Mouse (Mus musculus) kidney, adult 2 months (tissue): ENCODE measurements at regions not wholly inside any gene's neighbourhood (a gene's known extent, or its start where the extent isn't known, plus 50 kb on each side); places are given as distances from the start of the nearest gene placed in this dataset.
A peak's percentile ranks its signal among the peaks of the same experiment; 100 is the strongest.

ENCODE experiments used
- DNase-seq: peaks from one replicate; pipeline ENCODE4 v3.0.0; 2021
- H3K27ac ChIP-seq: fragments of 200-500 bp; 2 replicates; pipeline ENCODE4 v1.5.1; 2012; ENCODE audit warnings: low read depth, low read length, control low read depth, inconsistent platforms; ENCODE audit not compliant: insufficient read depth
- H3K27me3 ChIP-seq: fragments of 200-500 bp; replicated peaks from 2 replicates; pipeline ENCODE4 v1.6.1; 2012; ENCODE audit warnings: mild to moderate bottlenecking, moderate library complexity, low read length, inconsistent platforms; ENCODE audit not compliant: control insufficient read depth, insufficient read depth
- H3K36me3 ChIP-seq: fragments of 200-500 bp; 2 replicates; pipeline ENCODE4 v1.6.1; 2012; ENCODE audit warnings: mild to moderate bottlenecking, moderate library complexity, low read length, inconsistent platforms; ENCODE audit not compliant: control insufficient read depth, insufficient read depth
- H3K4me1 ChIP-seq: fragments of 200-500 bp; 2 replicates; pipeline ENCODE4 v1.6.1; 2011; ENCODE audit warnings: low read length; ENCODE audit not compliant: control insufficient read depth, insufficient read depth
- H3K4me3 ChIP-seq: fragments of 200-500 bp; 2 replicates; pipeline ENCODE4 v1.5.1; 2011; ENCODE audit warnings: mild to moderate bottlenecking, low read depth, low read length, control low read depth; ENCODE audit not compliant: insufficient read depth
- CTCF ChIP-seq: fragments of 200-500 bp; conservative IDR thresholded peaks from 2 replicates; pipeline ENCODE4 v1.5.1; 2011; ENCODE audit warnings: low read depth, mild to moderate bottlenecking, control low read depth, low read length, moderate library complexity, mixed read lengths; ENCODE audit not compliant: insufficient read depth, insufficient read length
- POLR2A ChIP-seq: fragments of 200-500 bp; IDR thresholded peaks from one replicate; pipeline ENCODE4 v1.6.1; 2011; ENCODE audit warnings: low read depth, low read length, control low read depth
- WGBS: fragments of 180-500 bp; shearing (Covaris S2); methylation state at CpG from one replicate; pipeline ENCODE4 v1.1.7; 2018; 5-methylcytosine and 5-hydroxymethylcytosine counted together

- Histone ChIP-seq H3K4me3 (no peak overlapping the region), H3K27ac (peak overlapping the region; percentile 45; the same call in 1 of the 2 replicates), H3K27me3 (no peaks in the 10 kb centered on the region), H3K4me1 (no peaks in the 10 kb centered on the region), H3K36me3 (no peaks in the 10 kb centered on the region)
- 80% methylated on average over 4 of the region's 4 CpGs for WGBS
- peak; percentile 42 for DNase-seq
- no peak for TF ChIP-seq CTCF
- no peak for TF ChIP-seq POLR2A
These were observed 239.3 kb upstream of the Btg1 start for GRCm38 (mm10) chr10:96377549-96377948.

DNA sequence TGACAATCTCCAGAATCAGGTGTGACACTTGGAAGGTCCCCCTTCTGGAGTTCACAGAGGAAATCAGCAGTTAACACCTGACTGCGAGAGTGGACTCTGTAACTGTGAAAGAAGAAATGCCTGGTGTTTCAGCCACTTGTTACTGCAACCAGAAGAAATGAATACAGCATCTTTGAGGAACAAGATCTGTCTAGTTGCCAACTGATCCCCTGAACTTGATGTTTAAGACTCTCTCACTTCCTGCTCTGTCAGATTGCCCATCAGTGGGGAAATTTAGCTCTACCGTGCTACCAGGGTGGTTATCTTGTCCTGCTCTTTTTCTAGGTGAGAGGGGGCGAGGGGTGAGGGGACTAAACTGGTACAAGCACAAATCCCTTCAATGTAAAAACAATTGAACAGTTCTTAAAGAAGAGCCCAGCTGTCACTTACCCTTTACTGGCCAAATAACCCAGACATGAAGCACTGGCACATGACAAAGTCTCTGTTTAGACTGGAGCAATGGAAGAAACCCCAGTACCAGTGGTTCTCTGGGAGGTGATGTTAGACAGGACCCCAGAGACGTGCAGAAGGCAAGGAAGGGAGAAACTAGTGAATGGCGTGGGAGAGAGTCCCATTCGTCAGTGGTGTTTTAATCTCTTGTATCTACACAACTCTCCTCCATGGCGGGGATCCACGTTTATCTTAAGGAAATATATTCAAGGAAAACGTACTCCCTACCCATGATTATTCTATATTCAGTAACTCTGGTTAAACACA is 237.6 kb upstream of the Btg1 start:
- TF ChIP-seq CTCF (no peak), POLR2A (no peak)
- no peak overlapping the region for H3K4me3 ChIP-seq
- H3K4me1 ChIP-seq: no peaks in the 10 kb centered on the region
- H3K27me3 ChIP-seq: no peaks in the 10 kb centered on the region
- no peak for DNase-seq
- H3K36me3 ChIP-seq: no peaks in the 10 kb centered on the region
- 76% methylated on average over 9 of the region's 9 CpGs for WGBS
- no peak overlapping the region for H3K27ac ChIP-seq

DNA sequence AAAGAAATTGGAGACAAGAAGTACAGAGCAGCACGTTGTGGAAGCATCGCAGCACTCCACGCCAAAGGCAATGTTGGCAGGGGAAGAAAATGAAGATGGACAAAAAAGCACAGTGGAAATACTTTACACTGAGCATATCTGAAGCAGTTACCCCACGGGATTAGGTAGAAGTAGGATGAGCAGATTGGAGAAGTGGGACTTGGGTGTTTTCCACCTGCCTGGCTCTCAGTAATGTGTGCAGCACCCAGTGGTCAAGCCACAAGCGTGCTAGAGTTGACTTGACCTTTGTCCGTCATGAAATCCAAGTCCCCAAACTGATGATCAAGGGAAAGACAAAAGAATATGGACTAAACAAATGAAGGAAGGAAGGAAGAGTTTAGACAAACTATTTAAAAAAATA is 235.1 kb upstream of the Btg1 start:
- TF ChIP-seq CTCF: no peak
- no peak for TF ChIP-seq POLR2A
- H3K27me3 ChIP-seq: no peaks in the 10 kb centered on the region
- no peak for DNase-seq
- H3K4me1 ChIP-seq: no peaks in the 10 kb centered on the region
- WGBS: 85% methylated on average over 6 of the region's 6 CpGs
- no peak overlapping the region for H3K4me3 ChIP-seq
- H3K36me3 ChIP-seq: no peaks in the 10 kb centered on the region
- H3K27ac ChIP-seq: no peak overlapping the region

DNA sequence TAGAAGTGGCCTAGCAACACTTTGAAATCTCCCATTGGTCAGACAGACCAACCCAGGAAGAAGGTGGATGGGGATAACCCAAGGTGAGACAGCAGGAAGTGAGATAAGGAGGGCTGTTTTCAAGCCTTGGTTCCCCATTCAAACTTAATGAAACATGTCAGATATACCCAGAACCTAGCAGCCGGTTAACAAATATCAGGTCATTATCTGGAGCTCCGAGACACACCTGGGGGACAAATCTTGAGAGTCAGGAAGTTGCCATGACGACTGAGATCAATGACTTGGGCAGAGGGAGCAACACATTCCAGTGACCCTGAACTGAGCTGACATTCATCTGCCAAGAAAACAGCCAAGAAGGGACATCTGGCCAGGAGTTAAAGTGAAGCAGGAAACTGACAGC is 225.1 kb upstream of the Btg1 start:
- no peaks in the 10 kb centered on the region for H3K4me1 ChIP-seq
- H3K27ac ChIP-seq: no peak overlapping the region
- no peaks in the 10 kb centered on the region for H3K36me3 ChIP-seq
- no peaks in the 10 kb centered on the region for H3K27me3 ChIP-seq
- 53% methylated on average over 3 of the region's 3 CpGs for WGBS
- DNase-seq: no peak
- TF ChIP-seq CTCF: no peak
- TF ChIP-seq POLR2A: no peak
- no peak overlapping the region for H3K4me3 ChIP-seq

DNA sequence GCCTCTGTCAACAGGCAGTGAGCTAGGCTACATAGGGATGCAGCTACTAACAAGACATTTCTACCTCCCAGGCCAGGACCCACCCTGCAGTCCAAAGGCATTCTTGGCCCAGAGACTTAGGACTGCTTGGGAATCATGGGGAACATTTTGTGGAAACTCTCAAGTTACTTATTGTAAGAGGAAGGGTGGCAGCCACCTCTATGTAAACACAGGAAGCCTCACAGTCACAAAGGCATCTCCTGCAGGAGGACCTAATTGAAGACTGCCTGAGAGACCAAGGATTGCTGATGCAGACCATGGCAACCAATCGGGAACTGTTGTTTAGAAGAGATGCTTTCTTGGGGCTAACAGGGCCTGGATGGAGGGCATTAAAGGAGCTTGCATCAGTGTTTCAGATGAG is 224.0 kb upstream of the Btg1 start:
- Histone ChIP-seq H3K27me3 (no peaks in the 10 kb centered on the region), H3K36me3 (no peaks in the 10 kb centered on the region), H3K4me1 (no peaks in the 10 kb centered on the region), H3K27ac (no peak overlapping the region), H3K4me3 (no peak overlapping the region)
- DNase-seq: no peak
- TF ChIP-seq POLR2A: no peak
- TF ChIP-seq CTCF: no peak
- WGBS: 85% methylated on average over 1 of the region's 1 CpGs

- H3K27ac ChIP-seq: no peak overlapping the region
- TF ChIP-seq CTCF: no peak
- no peak for TF ChIP-seq POLR2A
- H3K4me3 ChIP-seq: no peak overlapping the region
- WGBS: 95% methylated on average over 3 of the region's 3 CpGs
- H3K36me3 ChIP-seq: no peaks in the 10 kb centered on the region
- no peaks in the 10 kb centered on the region for H3K4me1 ChIP-seq
- no peaks in the 10 kb centered on the region for H3K27me3 ChIP-seq
- no peak for DNase-seq
These were observed 222.6 kb upstream of the Btg1 start for GRCm38 (mm10) chr10:96394210-96394609.

GRCm38 (mm10) chr10:96395017-96395416 is 221.8 kb upstream of the Btg1 start:
- H3K27me3 ChIP-seq: no peaks in the 10 kb centered on the region
- no peaks in the 10 kb centered on the region for H3K36me3 ChIP-seq
- TF ChIP-seq CTCF (no peak), POLR2A (no peak)
- WGBS: 59% methylated on average over 3 of the region's 3 CpGs
- H3K4me3 ChIP-seq: no peak overlapping the region
- no peak overlapping the region for H3K27ac ChIP-seq
- no peak for DNase-seq
- no peaks in the 10 kb centered on the region for H3K4me1 ChIP-seq
